Mouse (Mus musculus) stomach, embryonic 16.5 days (tissue): ENCODE results near the gene Rbm15b. TPM values are rescaled to one million over a fixed set of nuclear protein-coding genes. Genes with fewer than 3 reads are reported as not detected.

Experiments used
- ATAC-seq: fragments of 200-750 bp; cut with Nextera tagmentation; 2 replicates; pipeline ENCODE4 v1.8.0; 2017; ENCODE audit warnings: moderate number of reproducible peaks, moderate TSS enrichment; ENCODE audit not compliant: insufficient read depth, low FRiP score
- H3K27ac ChIP-seq: fragments of 300-500 bp; sonication (generic); 2 replicates; pipeline ENCODE4 v1.5.1; 2014; ENCODE audit warnings: low read length
- H3K27me3 ChIP-seq: fragments of 300-500 bp; sonication (generic); 2 replicates; pipeline ENCODE4 v1.6.1; 2014; ENCODE audit warnings: low read length, control low read depth, mixed read lengths; ENCODE audit not compliant: control insufficient read depth, insufficient read depth
- H3K36me3 ChIP-seq: fragments of 300-500 bp; sonication (generic); 2 replicates; pipeline ENCODE4 v1.6.1; 2014; ENCODE audit warnings: low read length; ENCODE audit not compliant: control insufficient read depth, insufficient read depth
- H3K4me1 ChIP-seq: fragments of 300-500 bp; sonication (generic); 2 replicates; pipeline ENCODE4 v1.6.1; 2014; ENCODE audit warnings: low read length, control low read depth, mixed read lengths; ENCODE audit not compliant: control insufficient read depth, insufficient read depth
- H3K4me2 ChIP-seq: fragments of 300-500 bp; sonication (generic); 2 replicates; pipeline ENCODE4 v1.6.1; 2014; ENCODE audit warnings: low read depth, low read length, mixed read lengths
- H3K4me3 ChIP-seq: fragments of 300-500 bp; sonication (generic); replicated peaks from 2 replicates; pipeline ENCODE4 v1.5.1; 2014; ENCODE audit warnings: mild to moderate bottlenecking, low read length
- H3K9ac ChIP-seq: fragments of 300-500 bp; sonication (generic); 2 replicates; pipeline ENCODE4 v1.6.1; 2014; ENCODE audit warnings: low read length
- H3K9me3 ChIP-seq: fragments of 300-500 bp; sonication (generic); replicated peaks from 2 replicates; pipeline ENCODE4 v1.6.1; 2016; ENCODE audit warnings: low read length, control low read depth; ENCODE audit not compliant: control insufficient read depth
- WGBS: fragments of 180-500 bp; shearing (Covaris S2); extraction: QIAGEN DNeasy Blood & Tissue Kit; methylation state at CpG from one replicate; pipeline ENCODE4 v1.1.7; 2014; 5-methylcytosine and 5-hydroxymethylcytosine counted together
- polyA plus RNA-seq: library from polyadenylated mRNA; unstranded; fragments of >200 nt; fragmentation: Nextera tagmentation; extraction: Ambion mirVana; gene quantifications from 2 replicates; pipeline ENCODE4 v1.2.1, GENCODE M21; 2015

The Rbm15b gene
- polyA plus RNA-seq, 1 experiment from 2014 or later: 5.2 TPM

DNA sequence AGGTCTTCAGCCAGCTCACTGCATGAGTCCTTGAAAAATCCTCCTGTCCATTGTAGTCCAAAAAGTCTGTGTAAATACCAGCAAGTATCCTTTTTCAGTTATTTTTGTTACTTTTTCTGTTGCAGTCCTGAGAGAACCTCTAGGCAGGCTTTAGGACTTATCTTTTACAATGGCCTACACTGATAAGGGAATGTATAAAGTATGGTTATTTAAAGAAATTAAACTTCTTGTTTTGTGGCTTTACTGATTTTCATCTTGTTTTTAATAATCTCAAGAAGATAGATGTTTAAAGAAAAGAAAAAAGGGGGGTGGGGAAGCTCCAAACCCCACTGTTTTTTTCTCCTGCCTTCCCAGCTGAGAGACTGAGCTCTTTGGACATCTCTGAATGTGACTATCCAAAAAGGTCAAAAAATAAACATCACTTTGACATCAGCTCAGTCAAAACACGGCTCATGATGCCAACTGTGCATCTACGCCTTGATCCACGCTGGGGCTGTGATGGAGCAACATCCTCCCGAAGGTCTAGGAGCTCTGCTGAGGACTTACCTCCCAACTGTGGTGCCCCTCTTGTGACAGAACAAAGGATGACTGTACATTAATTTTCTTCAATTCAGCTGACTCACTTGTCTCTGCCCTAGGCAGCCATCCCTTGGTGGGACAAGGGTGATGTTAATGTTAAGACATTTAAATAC, 16.0 kb upstream of the Rbm15b start:
- no peak for ATAC-seq
- no peaks in the 10 kb centered on the region for H3K4me1 ChIP-seq
- H3K36me3 ChIP-seq: no peaks in the 10 kb centered on the region
- no peak overlapping the region for H3K9ac ChIP-seq
- H3K27me3 ChIP-seq: no peaks in the 10 kb centered on the region
- H3K4me2 ChIP-seq: no peak overlapping the region
- no peaks in the 10 kb centered on the region for H3K9me3 ChIP-seq
- H3K27ac ChIP-seq: no peak overlapping the region
- 65% methylated on average over 4 of the region's 4 CpGs for WGBS
- no peak overlapping the region for H3K4me3 ChIP-seq

DNA sequence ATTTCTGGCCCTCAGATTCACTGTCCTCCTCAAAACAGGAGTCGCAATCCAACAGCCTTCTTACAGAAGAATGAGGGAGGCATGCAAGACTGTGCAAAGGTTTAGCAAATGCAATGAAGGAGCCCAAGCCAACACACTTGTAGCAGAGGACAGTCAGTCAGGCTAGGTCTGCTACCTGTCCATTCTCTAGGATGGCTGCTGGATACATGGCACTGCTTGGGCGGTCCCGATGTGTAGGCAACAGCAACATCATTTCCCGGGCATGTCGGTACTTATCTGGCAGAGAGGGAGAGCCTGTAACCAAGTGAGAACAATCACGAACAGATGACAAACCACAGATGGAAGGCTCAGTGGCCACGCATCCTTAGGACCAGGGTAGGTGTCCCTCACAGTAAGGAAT, 14.4 kb upstream of the Rbm15b start:
- no peak for ATAC-seq
- H3K4me3 ChIP-seq: no peak overlapping the region
- H3K27me3 ChIP-seq: no peaks in the 10 kb centered on the region
- H3K9ac ChIP-seq: no peak overlapping the region
- H3K9me3 ChIP-seq: no peaks in the 10 kb centered on the region
- no peak overlapping the region for H3K4me2 ChIP-seq
- H3K36me3 ChIP-seq: no peaks in the 10 kb centered on the region
- no peak overlapping the region for H3K27ac ChIP-seq
- H3K4me1 ChIP-seq: no peaks in the 10 kb centered on the region
- 88% methylated on average over 7 of the region's 7 CpGs for WGBS

DNA sequence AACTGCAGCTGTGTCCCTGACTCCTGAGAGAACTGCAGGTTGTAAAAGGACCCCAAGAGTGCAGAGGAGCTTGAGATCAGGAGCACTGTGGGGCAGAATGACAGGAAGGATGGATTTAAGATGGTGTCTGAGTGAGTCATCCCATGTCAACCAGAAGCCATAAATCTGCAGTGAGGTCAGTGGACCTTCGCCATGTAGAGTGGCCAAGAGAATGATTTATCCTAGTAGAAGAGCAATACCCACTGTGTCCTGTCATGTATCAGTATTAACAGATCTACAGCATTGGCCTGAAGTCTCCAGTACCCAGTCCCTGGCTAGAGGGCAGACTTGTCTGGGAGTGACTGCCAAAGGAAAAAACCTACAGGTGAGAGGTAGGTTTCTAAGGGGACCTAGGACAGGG, 11.7 kb upstream of the Rbm15b start:
- 63% methylated on average over 1 of the region's 1 CpGs for WGBS
- H3K27me3 ChIP-seq: no peaks in the 10 kb centered on the region
- ATAC-seq: no peak
- no peaks in the 10 kb centered on the region for H3K9me3 ChIP-seq
- no peak overlapping the region for H3K9ac ChIP-seq
- H3K4me2 ChIP-seq: no peak overlapping the region
- no peaks in the 10 kb centered on the region for H3K4me1 ChIP-seq
- H3K4me3 ChIP-seq: no peak overlapping the region
- H3K27ac ChIP-seq: no peak overlapping the region
- no peaks in the 10 kb centered on the region for H3K36me3 ChIP-seq

DNA sequence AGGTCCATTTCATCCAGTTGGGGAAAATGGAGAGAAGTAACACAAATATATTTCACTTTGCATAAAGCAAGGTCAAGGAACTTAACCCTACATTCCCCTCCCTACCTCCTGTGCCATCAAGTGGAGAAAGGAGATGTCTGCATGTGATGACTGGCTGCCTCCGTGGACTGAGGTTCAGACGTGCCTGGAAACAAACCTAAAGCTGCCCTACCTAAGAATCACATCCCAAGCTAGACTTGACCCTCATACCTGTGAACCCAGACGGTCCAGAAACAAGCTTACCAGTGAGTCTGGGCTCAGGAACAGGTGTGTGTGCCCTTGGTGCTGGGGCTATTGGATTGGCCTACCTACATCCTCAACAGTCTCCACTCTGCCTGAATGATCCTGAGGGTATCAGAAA, 6.1 kb upstream of the Rbm15b start:
- H3K27ac ChIP-seq: no peak overlapping the region
- no peaks in the 10 kb centered on the region for H3K27me3 ChIP-seq
- 52% methylated on average over 3 of the region's 3 CpGs for WGBS
- H3K9ac ChIP-seq: no peak overlapping the region
- ATAC-seq: no peak
- peaks cover 18% of the 10 kb centered on the region for H3K4me1 ChIP-seq
- 0 out of 2 replicates have a peak, but pooled peaks cover 7% of the 10 kb centered on the region for H3K36me3 ChIP-seq
- H3K9me3 ChIP-seq: no peaks in the 10 kb centered on the region
- no peak overlapping the region for H3K4me3 ChIP-seq
- H3K4me2 ChIP-seq: no peak overlapping the region

DNA sequence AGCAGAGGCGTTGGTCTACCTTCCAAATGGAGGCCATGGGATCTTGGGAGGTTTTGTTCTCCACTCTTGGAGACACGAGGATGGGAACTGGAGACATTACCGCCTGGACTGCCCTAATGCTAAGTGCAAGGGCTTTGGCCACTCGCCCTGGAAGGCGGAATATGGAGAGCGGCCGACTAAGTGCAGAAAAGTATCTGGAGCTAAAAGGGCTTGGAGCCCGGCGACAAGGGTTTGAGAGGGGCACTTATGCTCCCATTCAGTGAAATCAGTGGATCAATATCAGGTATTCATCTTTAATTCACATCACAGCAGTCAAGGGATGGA, 5.3 kb upstream of the Rbm15b start:
- Histone ChIP-seq H3K9me3 (no peaks in the 10 kb centered on the region), H3K27ac (peak overlapping the region; percentile 96), H3K4me2 (peak overlapping the region; percentile 88), H3K27me3 (no peaks in the 10 kb centered on the region), H3K9ac (peak overlapping the region; percentile 89), H3K4me3 (peak overlapping the region; percentile 80), H3K36me3 (0 out of 2 replicates have a peak, but pooled peaks cover 7% of the 10 kb centered on the region), H3K4me1 (peaks cover 22% of the 10 kb centered on the region)
- WGBS: 0% methylated on average over 9 of the region's 9 CpGs
- no peak for ATAC-seq

DNA sequence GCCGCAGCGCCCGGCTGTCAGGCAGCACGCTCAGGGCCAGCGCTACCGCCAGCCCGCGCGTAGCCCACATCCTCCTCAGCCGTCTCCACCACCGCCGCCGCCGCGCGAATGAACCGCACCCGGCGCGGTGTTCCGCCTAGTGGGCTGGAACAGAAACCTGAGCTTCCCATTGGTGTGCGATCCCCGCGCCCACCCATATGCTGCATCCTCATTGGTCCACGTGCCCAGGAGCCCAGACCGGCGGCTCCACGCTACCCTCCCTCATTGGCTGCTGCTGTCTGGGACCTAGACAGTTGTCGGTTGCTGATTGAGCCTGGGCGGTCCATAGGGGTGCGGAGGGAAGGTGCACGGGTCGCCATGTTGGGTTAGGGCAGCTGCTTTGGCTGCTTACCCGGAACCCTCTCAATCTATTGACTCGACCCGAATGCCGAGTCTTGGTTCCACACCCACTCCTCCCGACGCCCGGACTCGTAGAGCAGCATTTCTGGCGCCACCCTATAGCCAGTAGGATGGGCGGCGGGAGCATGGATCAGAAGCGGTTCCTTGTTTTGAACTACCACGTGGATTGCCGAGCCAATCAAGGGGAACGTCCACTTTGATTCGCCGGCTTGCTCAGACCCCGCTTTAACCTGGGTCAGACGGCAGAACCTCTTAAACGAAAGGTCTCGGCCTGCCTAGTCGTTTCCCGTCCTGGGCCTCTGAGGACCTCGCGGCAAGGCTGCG, 4.8 kb upstream of the Rbm15b start, which contains the start of gene Manf:
Gene Manf, minus strand, starts transcription at position 151 of the 723 bp plus-strand sequence.
- Histone ChIP-seq H3K27ac (peak within 1 kb of the TSS; percentile 96), H3K4me3 (peak within 1 kb of the TSS; percentile 80), H3K27me3 (no peaks in the 10 kb centered on the region), H3K4me2 (peak within 1 kb of the TSS; percentile 88), H3K4me1 (peaks cover 25% of the 10 kb centered on the region), H3K36me3 (0 out of 2 replicates have a peak, but pooled peaks cover 7% of the 10 kb centered on the region), H3K9me3 (no peaks in the 10 kb centered on the region), H3K9ac (peak within 1 kb of the TSS; percentile 91)
- WGBS: under 1% methylated on average over 59 of the region's 59 CpGs
- ATAC-seq: peak; percentile 98

DNA sequence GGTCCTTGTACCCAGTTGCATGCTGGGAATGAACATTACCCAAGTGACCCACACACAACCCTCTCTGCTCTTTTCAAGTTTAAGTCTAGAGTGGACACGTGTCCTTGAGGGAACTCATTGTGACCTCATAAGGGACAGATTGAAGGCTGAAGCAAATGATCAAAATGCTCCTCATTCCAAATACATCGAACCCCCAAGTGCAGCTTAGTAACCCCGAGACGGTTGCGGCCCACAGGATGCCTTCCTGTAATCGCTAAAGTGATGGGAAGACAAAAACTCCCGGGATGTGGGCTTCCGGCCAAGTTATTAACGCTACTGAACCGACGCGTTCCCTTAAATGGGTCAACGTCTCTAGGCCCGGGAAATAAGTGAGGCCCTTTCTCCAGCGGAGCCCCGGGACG, 4.1 kb upstream of the Rbm15b start:
- H3K4me3 ChIP-seq: peak overlapping the region; percentile 80
- no peak for ATAC-seq
- WGBS: under 1% methylated on average over 17 of the region's 17 CpGs
- 0 out of 2 replicates have a peak, but pooled peaks cover 7% of the 10 kb centered on the region for H3K36me3 ChIP-seq
- no peaks in the 10 kb centered on the region for H3K9me3 ChIP-seq
- H3K27ac ChIP-seq: peak overlapping the region; percentile 81
- peak overlapping the region; percentile 80 for H3K4me2 ChIP-seq
- peaks cover 25% of the 10 kb centered on the region for H3K4me1 ChIP-seq
- H3K9ac ChIP-seq: peak overlapping the region; percentile 91
- no peaks in the 10 kb centered on the region for H3K27me3 ChIP-seq

DNA sequence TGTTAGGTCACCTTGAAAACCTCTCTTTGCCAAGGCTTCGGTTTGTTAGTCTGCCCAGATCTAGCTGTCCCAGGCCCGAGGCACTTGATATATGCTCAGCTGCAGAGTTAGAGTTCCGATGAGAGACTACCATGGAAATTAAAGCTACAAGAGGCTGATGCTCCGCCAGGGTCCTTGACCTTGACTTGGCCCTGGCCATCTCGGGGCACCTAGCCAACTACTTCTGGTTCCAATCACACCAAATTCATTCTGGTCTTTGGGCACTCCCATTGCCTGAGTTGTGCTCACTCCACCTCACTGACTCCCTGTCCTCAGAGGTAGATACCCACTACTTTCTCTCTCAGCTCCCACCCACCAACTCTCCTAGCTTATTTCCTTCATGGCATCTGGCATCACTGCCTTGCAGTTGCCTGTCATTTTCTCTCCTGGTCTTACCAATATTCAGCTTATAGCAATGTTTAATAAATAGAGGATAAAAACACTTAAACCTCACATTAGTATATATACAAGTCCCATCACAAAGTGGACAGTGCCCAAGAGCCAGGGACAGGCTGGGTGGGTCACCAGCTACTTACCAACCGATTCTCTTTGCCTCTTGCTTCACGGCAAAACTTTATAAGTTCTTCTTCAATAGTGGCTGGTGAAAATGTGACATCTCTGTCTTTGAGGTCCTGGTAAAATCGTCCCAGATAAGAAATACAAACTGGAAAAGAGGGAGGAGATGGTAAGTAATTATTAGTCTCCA, 3.4 kb upstream of the Rbm15b start:
- no peak for ATAC-seq
- H3K9ac ChIP-seq: peak overlapping the region; percentile 91
- peak overlapping the region; percentile 80 for H3K4me3 ChIP-seq
- H3K9me3 ChIP-seq: no peaks in the 10 kb centered on the region
- H3K27me3 ChIP-seq: no peaks in the 10 kb centered on the region
- H3K27ac ChIP-seq: no peak overlapping the region
- peaks cover 29% of the 10 kb centered on the region for H3K4me1 ChIP-seq
- 0 out of 2 replicates have a peak, but pooled peaks cover 7% of the 10 kb centered on the region for H3K36me3 ChIP-seq
- H3K4me2 ChIP-seq: peak overlapping the region; percentile 80
- 59% methylated on average over 8 of the region's 8 CpGs for WGBS

DNA sequence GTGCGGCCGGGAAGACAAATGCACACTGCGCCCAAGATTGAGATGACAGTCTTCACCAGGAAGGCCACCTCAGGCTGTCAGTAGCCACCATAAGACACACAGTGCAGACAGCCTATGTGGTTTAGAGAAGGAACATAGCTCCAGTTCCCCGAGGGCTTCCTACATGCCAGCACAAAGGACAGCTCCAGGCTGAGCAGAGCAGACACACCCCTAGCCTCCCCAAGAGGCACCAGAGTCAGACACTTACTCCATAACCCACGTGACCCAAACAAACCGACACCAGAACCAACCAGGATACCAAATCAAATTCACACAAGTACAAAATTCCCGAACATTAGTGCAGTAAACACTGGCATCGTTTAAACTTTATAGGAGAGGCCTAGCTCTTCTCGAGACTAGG, 2.1 kb upstream of the Rbm15b start:
- WGBS: 77% methylated on average over 9 of the region's 9 CpGs
- H3K27ac ChIP-seq: no peak overlapping the region
- 0 out of 2 replicates have a peak, but pooled peaks cover 7% of the 10 kb centered on the region for H3K36me3 ChIP-seq
- no peaks in the 10 kb centered on the region for H3K9me3 ChIP-seq
- H3K4me3 ChIP-seq: no peak overlapping the region
- no peak overlapping the region for H3K9ac ChIP-seq
- H3K4me2 ChIP-seq: no peak overlapping the region
- ATAC-seq: no peak
- H3K27me3 ChIP-seq: no peaks in the 10 kb centered on the region
- peaks cover 42% of the 10 kb centered on the region for H3K4me1 ChIP-seq
